Mouse (Mus musculus): ENCODE results near the gene Foxn3.

Gene Foxn3

DNA sequence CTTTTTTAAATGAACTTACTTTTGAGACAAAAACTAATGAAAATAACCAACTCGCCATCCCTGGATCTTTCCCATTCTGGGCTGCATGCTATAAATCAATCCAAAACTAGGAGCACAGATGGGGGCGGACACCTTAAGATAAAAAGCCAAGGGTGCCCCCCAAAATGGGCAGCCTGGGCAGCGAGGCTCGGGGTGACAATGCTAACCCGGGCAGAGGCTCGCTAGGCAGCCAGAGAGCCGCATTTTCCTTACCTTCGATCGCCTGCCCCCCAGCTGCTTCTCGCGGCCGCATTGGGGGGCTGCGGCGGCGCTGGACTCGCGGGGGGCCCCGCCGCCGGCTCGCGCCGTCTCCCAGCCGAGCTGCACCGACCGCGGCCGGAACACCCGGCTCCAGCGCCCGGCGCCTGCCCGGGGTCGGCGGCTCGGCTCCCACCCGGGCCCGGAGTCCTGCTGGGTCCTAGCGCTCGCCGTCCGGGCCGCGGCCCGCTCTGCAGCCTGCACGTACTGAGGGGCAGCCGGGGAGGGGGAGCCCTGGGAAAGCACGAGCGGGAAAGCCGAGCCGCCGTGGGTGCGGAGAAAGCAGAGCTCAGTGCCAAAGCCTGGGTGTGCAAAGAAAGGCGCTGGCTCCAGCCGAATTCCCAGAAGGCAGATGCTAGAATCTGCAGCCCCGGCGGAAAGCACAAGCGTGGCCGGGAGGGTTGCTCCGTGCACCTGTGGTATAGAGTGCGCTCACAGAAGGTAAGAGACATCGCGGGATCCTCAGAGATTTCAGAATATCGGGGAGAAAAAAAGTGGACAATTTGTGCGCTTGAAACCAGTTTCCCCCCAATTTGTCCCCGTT lies at the start of gene Foxn3:
TSS of gene Foxn3 (minus strand) at position 364 of the 841 bp plus-strand sequence.
- DNase-seq (ENCODE audit: low spot score), result peak; percentile 61

- no peak for DNase-seq (ENCODE audit: low spot score)
These were observed 48.9 kb upstream of the Foxn3 start for GRCm38 (mm10) chr12:99612181-99612871.

GRCm38 (mm10) chr12:99610868-99611267 lies 47.5 kb upstream of the Foxn3 start:
- DNase-seq (ENCODE audit: low spot score), result no peak

DNA sequence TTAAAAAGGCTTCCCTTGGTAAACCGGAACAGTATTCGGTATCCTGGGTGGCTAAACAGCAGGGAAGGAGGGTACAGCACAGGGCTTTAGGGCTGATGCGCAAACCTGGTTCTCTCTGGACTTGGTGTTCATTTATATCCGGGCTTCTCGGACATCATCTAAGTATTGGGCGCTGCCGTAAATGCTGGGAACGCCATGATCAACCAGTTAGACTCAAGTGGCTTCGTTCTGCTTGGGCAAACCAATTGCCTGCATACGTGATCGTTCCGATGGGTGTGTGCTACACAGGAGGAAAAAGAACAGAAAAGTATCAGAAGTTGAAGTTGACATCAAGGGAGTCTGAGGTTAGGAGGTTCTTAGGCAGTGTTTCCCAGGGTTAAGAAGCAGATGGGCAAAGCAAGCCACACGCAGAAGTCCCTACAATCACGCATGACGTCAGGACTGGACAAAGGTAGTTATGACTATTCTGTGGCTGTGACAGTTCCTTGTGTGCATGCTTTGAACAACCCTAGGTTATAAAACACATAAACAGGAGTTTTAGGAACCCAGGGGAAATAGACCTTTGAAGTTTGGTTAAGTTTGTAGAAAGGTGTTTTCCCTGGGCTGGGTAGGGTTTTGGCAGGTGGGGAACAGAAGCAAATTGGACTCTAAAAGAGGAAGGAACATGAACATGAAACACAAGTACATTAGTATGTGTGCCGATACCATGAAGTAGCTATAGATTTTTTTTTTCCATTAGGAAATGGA lies 46.9 kb upstream of the Foxn3 start:
- no peak for DNase-seq (ENCODE audit: low spot score)

DNA sequence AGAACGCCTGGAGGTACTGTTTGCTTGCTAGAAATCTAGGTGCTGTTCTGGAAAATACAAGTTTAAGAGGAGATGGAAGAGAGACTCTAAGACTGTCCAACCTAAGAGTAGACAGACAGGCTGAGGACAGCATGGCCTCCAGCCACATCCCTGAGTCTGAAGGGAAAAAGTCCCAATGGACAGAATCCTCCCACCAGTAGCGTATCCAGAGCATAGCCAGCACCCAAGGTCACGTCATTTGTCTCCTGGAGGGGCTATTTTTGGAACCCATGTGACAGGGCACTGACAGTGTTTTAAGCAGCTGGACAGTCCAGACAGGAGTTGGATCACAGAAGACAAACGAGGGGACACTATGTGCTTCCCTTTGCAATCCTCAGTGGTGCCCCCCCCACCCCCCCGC lies 46.3 kb upstream of the Foxn3 start:
- DNase-seq (ENCODE audit: low spot score), result no peak

DNA sequence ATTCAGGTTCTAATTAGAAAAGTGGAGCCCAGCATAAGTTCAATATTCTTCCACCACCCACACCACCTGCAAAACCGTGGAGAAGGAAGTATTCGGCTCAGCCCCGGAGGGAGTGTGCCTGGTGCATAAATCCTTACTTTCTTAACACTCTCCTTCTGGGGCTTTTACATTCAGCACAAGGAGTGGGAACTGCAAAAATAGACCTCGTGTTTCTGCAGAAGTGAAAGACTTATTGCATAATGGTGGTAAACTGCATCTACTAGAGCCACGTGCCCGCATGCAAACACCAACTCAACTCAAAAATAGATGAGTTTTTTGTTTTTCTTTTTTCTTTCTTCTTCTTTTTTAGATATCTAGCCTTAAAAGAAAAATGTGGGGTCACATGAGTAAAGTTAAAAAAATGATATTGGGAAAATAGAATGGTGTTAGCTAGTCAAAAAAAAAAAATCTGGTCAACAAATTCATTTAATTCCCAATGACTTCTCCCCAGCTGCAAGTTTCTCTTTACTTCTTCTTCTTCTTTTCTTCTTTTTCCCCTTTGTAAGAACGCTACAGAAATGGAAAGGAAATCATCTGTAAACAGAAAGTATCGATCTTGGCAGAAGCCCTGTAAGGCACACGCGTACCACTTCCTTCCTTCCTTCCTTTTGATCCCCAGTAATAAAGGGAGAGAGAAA lies 45.0 kb upstream of the Foxn3 start:
- DNase-seq (ENCODE audit: low spot score), result no peak

GRCm38 (mm10) chr12:99603381-99603780 lies 40.0 kb upstream of the Foxn3 start:
- no peak for DNase-seq (ENCODE audit: low spot score)

DNA sequence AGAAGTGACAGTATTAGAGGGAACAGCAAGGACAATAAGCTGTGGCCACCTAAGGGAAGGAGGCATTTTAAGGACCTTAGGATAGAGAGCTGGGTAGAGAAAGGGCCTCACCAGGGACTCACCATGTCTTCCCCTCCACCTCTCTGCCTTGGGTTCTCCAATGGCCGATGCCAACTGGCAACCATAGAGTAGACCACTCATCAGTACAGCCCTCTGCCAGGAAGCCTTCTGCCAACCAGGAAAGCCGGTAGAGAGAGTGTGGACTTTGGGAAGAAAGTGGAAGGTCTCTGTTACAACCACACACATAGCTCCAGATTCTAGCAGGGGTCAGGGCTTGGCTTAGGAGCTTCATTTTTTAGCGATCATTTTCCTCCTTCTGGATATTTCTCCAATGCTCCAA lies 38.5 kb upstream of the Foxn3 start:
- no peak for DNase-seq (ENCODE audit: low spot score)

GRCm38 (mm10) chr12:99601392-99601791 lies 38.0 kb upstream of the Foxn3 start:
- DNase-seq (ENCODE audit: low spot score), result no peak

DNA sequence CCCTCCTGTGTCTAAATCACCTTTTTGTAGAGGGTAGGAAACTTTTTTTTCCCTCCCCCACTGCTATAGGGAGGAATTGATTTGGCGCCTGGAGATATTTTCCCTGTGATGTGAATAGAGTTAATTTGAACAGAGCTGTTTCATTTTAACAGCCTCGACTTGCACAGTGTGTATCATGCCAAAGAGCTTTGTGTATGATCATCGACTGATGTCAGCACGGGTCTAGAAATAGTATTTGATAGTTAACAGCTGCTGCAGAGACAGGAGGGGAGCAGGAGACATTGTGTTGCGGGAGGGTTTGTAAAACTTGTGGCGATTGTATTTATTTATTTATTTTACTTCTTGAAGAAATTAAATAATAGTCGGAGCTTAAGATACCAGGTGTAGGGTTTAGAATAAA lies 36.2 kb upstream of the Foxn3 start:
- no peak for DNase-seq (ENCODE audit: low spot score)

- DNase-seq (ENCODE audit: low spot score), result no peak
These were observed 33.0 kb upstream of the Foxn3 start for GRCm38 (mm10) chr12:99596397-99596796.

- DNase-seq (ENCODE audit: low spot score), result no peak
These were observed 24.0 kb upstream of the Foxn3 start for GRCm38 (mm10) chr12:99587338-99587737.

- no peak for DNase-seq (ENCODE audit: low spot score)
These were observed 16.6 kb upstream of the Foxn3 start for GRCm38 (mm10) chr12:99579989-99580388.

DNA sequence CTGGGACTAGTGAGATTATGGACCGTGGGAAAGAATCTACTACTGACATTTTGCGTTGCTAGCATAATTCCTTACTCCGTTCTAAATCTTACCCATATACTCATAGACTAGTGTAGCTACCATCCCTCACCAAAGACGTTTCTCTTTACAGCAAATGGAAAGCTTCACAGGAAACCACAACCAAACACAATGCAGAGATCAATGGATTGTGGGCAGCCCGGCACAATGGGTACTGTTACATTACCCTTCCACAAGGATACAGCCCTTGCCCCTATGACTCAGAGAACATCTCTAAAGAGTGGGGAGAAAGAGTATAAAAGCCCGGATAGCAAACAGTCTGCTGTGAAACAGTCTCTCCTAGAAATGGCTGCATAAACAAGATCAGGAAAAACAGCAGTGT lies 13.3 kb upstream of the Foxn3 start:
- no peak for DNase-seq (ENCODE audit: low spot score)

- no peak for DNase-seq (ENCODE audit: low spot score)
These were observed 10.9 kb upstream of the Foxn3 start for GRCm38 (mm10) chr12:99574299-99574698.

- DNase-seq (ENCODE audit: low spot score), result no peak
These were observed 9.7 kb upstream of the Foxn3 start for GRCm38 (mm10) chr12:99573036-99573435.

DNA sequence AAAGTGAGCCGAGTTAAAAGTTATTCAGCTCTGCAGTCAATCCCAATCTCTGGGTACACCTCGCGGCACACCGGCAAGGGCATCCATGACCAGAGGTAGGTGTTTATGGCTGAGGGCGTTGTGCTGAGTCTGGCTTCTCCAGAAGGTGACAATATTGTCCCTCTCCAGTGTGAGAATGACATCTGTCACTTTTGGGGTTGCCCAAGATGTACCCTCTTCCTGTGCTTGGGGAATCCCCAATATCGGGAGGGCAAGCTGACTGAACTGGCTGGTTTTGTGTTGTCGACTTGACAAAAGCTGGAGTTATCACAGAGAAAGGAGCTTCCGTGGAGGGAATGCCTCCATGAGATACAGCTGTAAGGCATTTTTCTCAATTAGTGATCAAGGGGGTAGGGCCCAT lies 8.6 kb upstream of the Foxn3 start:
- DNase-seq (ENCODE audit: low spot score), result no peak

GRCm38 (mm10) chr12:99570197-99570956 lies 7.0 kb upstream of the Foxn3 start:
- DNase-seq (ENCODE audit: low spot score), result no peak

GRCm38 (mm10) chr12:99565606-99566005 lies 2.2 kb upstream of the Foxn3 start:
- DNase-seq (ENCODE audit: low spot score), result no peak

- DNase-seq (ENCODE audit: low spot score), result no peak
These were observed 1.0 kb upstream of the Foxn3 start for GRCm38 (mm10) chr12:99564301-99564910.

- DNase-seq (ENCODE audit: low spot score), result no peak
These were observed 554 bp downstream of the Foxn3 start for GRCm38 (mm10) chr12:99562867-99563189.
